Mouse (Mus musculus) G1E (cell line): Measurements from ENCODE around the gene Lbx2.

ENCODE experiments used
- CTCF ChIP-seq: IDR thresholded peaks from 2 replicates; pipeline ENCODE4 v1.5.1; 2012; ENCODE audit warnings: low read depth, low read length, inconsistent platforms, mixed read lengths
- GATA1 ChIP-seq: IDR thresholded peaks from 2 replicates; pipeline ENCODE4 v1.6.1; 2012; ENCODE audit warnings: borderline replicate concordance, low read length, inconsistent platforms, mixed read lengths
- GATA2 ChIP-seq: IDR thresholded peaks from 2 replicates; pipeline ENCODE4 v1.6.1; 2012; ENCODE audit warnings: low read depth, low read length, inconsistent platforms, borderline replicate concordance
- POLR2AphosphoS5 ChIP-seq: IDR thresholded peaks from 2 replicates; pipeline ENCODE4 v1.6.1; 2012; ENCODE audit warnings: low read depth, low read length, inconsistent platforms; ENCODE audit not compliant: insufficient replicate concordance
- TAL1 ChIP-seq: conservative IDR thresholded peaks from 2 replicates; pipeline ENCODE4 v1.6.1; 2012; ENCODE audit warnings: low read depth, low read length, inconsistent platforms, mixed read lengths

DNA sequence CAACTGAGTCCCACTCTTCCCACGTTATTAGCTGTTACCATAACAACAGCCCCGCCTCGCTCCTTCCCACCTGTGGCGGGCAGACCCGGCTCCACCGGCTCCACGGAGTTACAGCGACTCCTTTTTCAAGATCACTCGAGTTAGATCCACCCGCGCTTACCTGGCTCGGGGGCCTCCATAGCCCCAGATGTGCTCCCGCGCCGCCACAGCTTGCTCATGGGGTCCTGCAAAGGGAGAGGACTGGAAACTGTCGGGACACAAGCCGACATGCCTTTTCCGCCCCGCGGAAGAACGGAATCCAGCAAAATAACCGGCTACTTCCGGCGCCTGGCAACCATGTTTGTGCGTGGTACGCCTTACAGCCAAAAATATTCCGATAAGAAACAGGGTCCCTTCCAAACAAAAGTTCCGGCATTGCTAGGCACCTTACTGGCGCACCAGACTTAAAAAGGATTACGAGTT is 38.7 kb downstream of the Lbx2 start:
- TF ChIP-seq CTCF (no peak), POLR2AphosphoS5 (no peak), TAL1 (no peak), GATA1 (no peak), GATA2 (no peak)
